Mouse (Mus musculus): ENCODE measurements at regions not wholly inside any gene's neighbourhood (a gene's known extent, or its start where the extent isn't known, plus 50 kb on each side); places are given as distances from the start of the nearest gene placed in this dataset.
"Not testable (repeated sequence)": the region's sequence is repeated elsewhere in the genome, so short reads cannot be mapped to it uniquely, and the experiment has no call there.

- DNase-seq (ENCODE audit: low read depth, low spot score): no peak
These were observed 85.9 kb downstream of the Osr1 start for GRCm38 (mm10) chr12:9655794-9656193.

- no peak for DNase-seq (ENCODE audit: low read depth, low spot score)
These were observed 86.4 kb downstream of the Osr1 start for GRCm38 (mm10) chr12:9656324-9656723.

- no peak for DNase-seq (ENCODE audit: low read depth, low spot score)
These were observed 87.4 kb downstream of the Osr1 start for GRCm38 (mm10) chr12:9657199-9657766.

GRCm38 (mm10) chr12:9657793-9658192 is 87.9 kb downstream of the Osr1 start:
- no peak for DNase-seq (ENCODE audit: low read depth, low spot score)

GRCm38 (mm10) chr12:9660299-9660698 is 90.4 kb downstream of the Osr1 start:
- DNase-seq (ENCODE audit: low read depth, low spot score): no peak

- no peak for DNase-seq (ENCODE audit: low read depth, low spot score)
These were observed 118.9 kb downstream of the Osr1 start for GRCm38 (mm10) chr12:9688776-9689175.

GRCm38 (mm10) chr12:9689541-9689940 is 119.6 kb downstream of the Osr1 start:
- no peak for DNase-seq (ENCODE audit: low read depth, low spot score)

GRCm38 (mm10) chr12:9732921-9733320 is 163.0 kb downstream of the Osr1 start:
- no peak for DNase-seq (ENCODE audit: low read depth, low spot score)

- no peak for DNase-seq (ENCODE audit: low read depth, low spot score)
These were observed 174.9 kb downstream of the Osr1 start for GRCm38 (mm10) chr12:9744709-9745395.

- no peak for DNase-seq (ENCODE audit: low read depth, low spot score)
These were observed 181.6 kb downstream of the Osr1 start for GRCm38 (mm10) chr12:9751261-9752078.

GRCm38 (mm10) chr12:9752079-9752450 is 182.1 kb downstream of the Osr1 start:
- DNase-seq (ENCODE audit: low read depth, low spot score): no peak

- DNase-seq (ENCODE audit: low read depth, low spot score): no peak
These were observed 186.5 kb downstream of the Osr1 start for GRCm38 (mm10) chr12:9756411-9756810.

- DNase-seq (ENCODE audit: low read depth, low spot score): no peak
These were observed 190.9 kb downstream of the Osr1 start for GRCm38 (mm10) chr12:9760818-9761217.

- not testable (repeated sequence) for DNase-seq (ENCODE audit: low read depth, low spot score)
These were observed 192.4 kb downstream of the Osr1 start for GRCm38 (mm10) chr12:9762291-9762811.

GRCm38 (mm10) chr12:9762842-9763241 is 192.9 kb downstream of the Osr1 start:
- no peak for DNase-seq (ENCODE audit: low read depth, low spot score)

- no peak for DNase-seq (ENCODE audit: low read depth, low spot score)
These were observed 201.0 kb downstream of the Osr1 start for GRCm38 (mm10) chr12:9770908-9771307.

- no peak for DNase-seq (ENCODE audit: low read depth, low spot score)
These were observed 203.0 kb downstream of the Osr1 start for GRCm38 (mm10) chr12:9772875-9773274.

- no peak for DNase-seq (ENCODE audit: low read depth, low spot score)
These were observed 232.4 kb downstream of the Osr1 start for GRCm38 (mm10) chr12:9802284-9802683.

GRCm38 (mm10) chr12:9807406-9807805 is 237.5 kb downstream of the Osr1 start:
- DNase-seq (ENCODE audit: low read depth, low spot score): no peak

GRCm38 (mm10) chr12:9833273-9833672 is 263.4 kb downstream of the Osr1 start:
- no peak for DNase-seq (ENCODE audit: low read depth, low spot score)

- DNase-seq (ENCODE audit: low read depth, low spot score): no peak
These were observed 269.4 kb downstream of the Osr1 start for GRCm38 (mm10) chr12:9839198-9839845.

GRCm38 (mm10) chr12:9839949-9840348 is 270.0 kb downstream of the Osr1 start:
- DNase-seq (ENCODE audit: low read depth, low spot score): no peak
